Mouse (Mus musculus): ENCODE measurements around the gene Cep78.

DNA sequence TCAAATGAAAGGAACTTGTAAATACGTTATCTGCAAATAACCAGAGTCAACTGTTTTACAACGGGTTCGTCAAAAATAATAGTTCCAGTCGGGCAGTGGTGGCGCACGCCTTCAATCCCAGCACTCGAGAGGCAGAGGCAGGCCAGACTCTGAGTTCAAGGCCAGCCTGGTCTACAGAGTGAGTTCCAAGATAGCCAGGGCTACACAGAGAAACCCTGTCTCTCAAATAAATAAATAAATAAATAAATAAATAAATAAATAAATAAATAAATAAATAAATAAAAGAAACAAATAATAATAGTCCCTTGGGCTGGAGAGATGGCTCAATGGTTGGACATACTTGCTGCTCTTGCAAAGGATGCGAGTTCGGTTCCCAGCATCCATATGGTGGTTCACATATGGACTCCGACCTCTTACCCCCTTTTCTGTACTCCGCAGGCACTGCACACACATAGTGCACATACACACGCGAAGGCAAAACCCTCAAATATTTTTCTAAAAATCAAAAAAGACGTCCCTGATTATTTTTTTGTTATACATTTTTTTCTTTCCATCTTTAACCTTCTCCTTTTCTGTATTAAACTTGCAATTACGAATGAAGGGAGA lies 947 bp downstream of the Cep78 start:
- TF ChIP-seq CTCF (IDR thresholded peaks at IDR 0.05; ENCODE audit: insufficient read depth, low read depth, low read length) (no peak), POLR2A (IDR thresholded peaks at IDR 0.05; ENCODE audit: insufficient read depth, low read depth, low read length) (no peak)
